Mouse (Mus musculus) cortical plate, adult 2 months (tissue): ENCODE measurements around the gene Qdpr. TPM values are rescaled to one million over a fixed set of nuclear protein-coding genes. Genes with fewer than 3 reads are reported as not detected.

Experiments
- H3K27ac ChIP-seq: fragments of 200-500 bp; 2 replicates; pipeline ENCODE4 v1.5.1; 2012; ENCODE audit warnings: low read length, control low read depth, inconsistent platforms; ENCODE audit not compliant: insufficient read depth
- H3K4me1 ChIP-seq: fragments of 200-500 bp; 2 replicates; pipeline ENCODE4 v1.6.1; 2011; ENCODE audit warnings: low read length; ENCODE audit not compliant: control insufficient read depth, insufficient read depth
- H3K4me3 ChIP-seq: fragments of 200-500 bp; 2 replicates; pipeline ENCODE4 v1.5.1; 2011; ENCODE audit warnings: mild to moderate bottlenecking, low read length, control low read depth; ENCODE audit not compliant: insufficient read depth
- CTCF ChIP-seq: fragments of 200-500 bp; IDR thresholded peaks from 2 replicates; pipeline ENCODE4 v1.5.1; 2011; ENCODE audit warnings: mild to moderate bottlenecking, control low read depth, low read length; ENCODE audit not compliant: insufficient read depth; ENCODE audit errors: extremely low read depth
- POLR2A ChIP-seq: fragments of 200-500 bp; IDR thresholded peaks from 2 replicates; pipeline ENCODE4 v1.6.1; 2011; ENCODE audit warnings: mild to moderate bottlenecking, low read length, control low read depth; ENCODE audit not compliant: insufficient read depth; ENCODE audit errors: extremely low read depth
- polyA plus RNA-seq: library from polyadenylated mRNA; depleted of rRNA; stranded (reverse); fragments of >200 nt; gene quantifications from 2 replicates; pipeline ENCODE4 v1.2.3, GENCODE M21; 2012; rRNA removed

Qdpr gene
- 304 and 318 TPM in 2 replicates for polyA plus RNA-seq

DNA sequence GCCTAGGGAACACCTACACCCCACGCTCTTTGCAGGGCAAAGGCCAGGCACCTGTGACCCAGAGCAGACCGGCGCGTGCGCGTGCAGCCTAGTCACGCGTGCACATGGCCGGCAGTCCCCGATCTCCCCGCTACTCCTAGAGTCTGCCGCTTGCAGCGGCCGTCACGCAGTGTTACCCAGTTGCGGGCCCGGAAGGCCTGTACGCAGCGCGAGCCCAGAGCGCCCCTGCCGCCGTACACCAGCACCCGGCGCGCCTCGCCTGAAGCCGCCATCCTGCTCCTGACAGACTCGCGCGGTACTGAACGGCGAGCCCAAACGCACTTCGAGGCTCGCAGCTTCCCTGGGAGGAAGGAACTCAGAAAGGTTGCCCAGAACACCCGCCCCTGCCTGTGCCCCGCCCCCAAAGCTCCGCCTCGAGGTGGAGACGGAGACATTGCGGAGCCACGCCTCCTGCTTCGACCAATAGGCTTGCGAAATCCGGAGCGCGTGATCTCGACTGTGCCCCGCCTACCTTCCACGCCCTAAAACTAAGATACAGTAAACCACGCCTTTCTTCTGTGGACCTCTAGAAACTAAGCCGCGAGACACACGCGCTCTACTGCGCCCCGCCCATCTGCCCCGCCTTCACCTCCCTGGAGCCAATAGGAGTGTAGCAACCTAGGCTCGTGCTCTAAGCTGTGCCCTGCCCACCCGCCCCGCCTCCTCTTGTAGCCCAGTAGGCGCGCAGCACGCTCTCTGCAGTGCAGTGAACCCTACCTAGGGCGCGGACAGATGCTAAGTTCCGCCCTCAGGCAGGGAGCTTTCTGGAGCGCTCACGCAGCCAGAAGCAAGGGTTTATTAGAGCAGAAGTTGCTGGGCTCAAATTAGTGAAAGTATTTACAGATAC is at the start of gene Qdpr:
Qdpr (minus strand) TSS at position 406 of the 886 bp plus-strand sequence.
- H3K27ac ChIP-seq: peak within 1 kb of the TSS; percentile 21
- peak within 1 kb of the TSS; percentile 73 for H3K4me3 ChIP-seq
- TF ChIP-seq POLR2A (peak; percentile 86), CTCF (no peak)
- H3K4me1 ChIP-seq: peaks cover 9% of the 10 kb centered on the region

DNA sequence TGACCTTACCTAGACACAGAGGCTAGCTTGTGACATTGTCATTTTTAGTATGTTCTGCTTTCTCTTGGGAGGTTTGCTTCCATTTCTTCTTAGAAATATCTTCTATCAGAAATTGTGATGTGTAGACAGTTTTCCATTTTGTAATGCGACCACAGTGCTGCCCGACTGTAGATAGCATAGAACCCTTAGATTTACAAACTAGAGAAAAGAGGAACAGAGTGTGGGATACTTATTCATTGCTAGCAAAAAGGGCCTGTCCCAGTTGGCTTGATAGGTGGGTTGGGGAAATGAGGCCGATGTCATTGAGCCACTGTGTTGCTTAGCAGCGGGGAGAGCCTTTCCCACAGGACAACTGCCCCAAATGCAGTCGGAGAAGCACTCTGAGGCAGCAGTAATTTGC is 47.5 kb upstream of the Qdpr start:
- Histone ChIP-seq H3K4me1 (no peaks in the 10 kb centered on the region), H3K27ac (peak overlapping the region; percentile 38; the same call in 1 of the 2 replicates), H3K4me3 (no peak overlapping the region)
- TF ChIP-seq CTCF: no peak
- TF ChIP-seq POLR2A: no peak

GRCm38 (mm10) chr5:45496930-45497550 is 47.0 kb upstream of the Qdpr start:
- Histone ChIP-seq H3K4me1 (no peaks in the 10 kb centered on the region), H3K27ac (no peak overlapping the region; the same call in 1 of the 2 replicates), H3K4me3 (no peak overlapping the region)
- no peak for TF ChIP-seq POLR2A
- TF ChIP-seq CTCF: no peak

GRCm38 (mm10) chr5:45496479-45496878 is 46.4 kb upstream of the Qdpr start:
- no peak overlapping the region for H3K4me3 ChIP-seq
- TF ChIP-seq POLR2A: no peak
- TF ChIP-seq CTCF: no peak
- no peaks in the 10 kb centered on the region for H3K4me1 ChIP-seq
- no peak overlapping the region; the same call in 1 of the 2 replicates for H3K27ac ChIP-seq

- Histone ChIP-seq H3K4me1 (no peaks in the 10 kb centered on the region), H3K27ac (no peak overlapping the region), H3K4me3 (no peak overlapping the region)
- TF ChIP-seq POLR2A (no peak), CTCF (no peak)
Observed at GRCm38 (mm10) chr5:45496042-45496441, 46.0 kb upstream of the Qdpr start.

DNA sequence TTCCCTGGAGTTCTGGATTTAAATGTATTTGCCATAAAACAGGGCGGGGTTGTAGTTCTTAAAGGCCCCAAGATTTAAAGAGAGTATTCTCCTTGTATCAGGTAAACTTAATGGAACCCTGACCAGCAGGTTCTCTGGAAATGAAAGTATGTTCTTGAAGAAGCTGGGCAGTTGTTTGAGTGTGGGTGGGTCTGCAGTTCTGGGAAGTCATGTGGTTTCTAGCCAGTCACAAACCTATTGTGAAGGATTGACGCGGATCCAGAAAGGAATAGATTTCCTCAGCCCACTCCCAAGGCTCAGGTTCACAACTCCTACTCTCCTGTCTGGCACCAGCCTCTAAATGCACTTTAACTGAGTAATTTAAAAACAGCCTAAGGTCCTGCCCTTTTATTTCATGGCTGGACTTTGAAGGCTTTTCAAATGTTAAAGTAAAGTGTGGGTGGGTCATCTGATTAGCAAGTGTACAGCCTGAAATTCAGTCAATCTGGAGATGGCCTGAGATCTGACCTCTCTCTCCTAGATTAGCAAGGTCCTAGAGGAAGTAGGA is 45.5 kb upstream of the Qdpr start:
- TF ChIP-seq POLR2A (no peak), CTCF (no peak)
- no peaks in the 10 kb centered on the region for H3K4me1 ChIP-seq
- H3K27ac ChIP-seq: no peak overlapping the region
- no peak overlapping the region for H3K4me3 ChIP-seq

DNA sequence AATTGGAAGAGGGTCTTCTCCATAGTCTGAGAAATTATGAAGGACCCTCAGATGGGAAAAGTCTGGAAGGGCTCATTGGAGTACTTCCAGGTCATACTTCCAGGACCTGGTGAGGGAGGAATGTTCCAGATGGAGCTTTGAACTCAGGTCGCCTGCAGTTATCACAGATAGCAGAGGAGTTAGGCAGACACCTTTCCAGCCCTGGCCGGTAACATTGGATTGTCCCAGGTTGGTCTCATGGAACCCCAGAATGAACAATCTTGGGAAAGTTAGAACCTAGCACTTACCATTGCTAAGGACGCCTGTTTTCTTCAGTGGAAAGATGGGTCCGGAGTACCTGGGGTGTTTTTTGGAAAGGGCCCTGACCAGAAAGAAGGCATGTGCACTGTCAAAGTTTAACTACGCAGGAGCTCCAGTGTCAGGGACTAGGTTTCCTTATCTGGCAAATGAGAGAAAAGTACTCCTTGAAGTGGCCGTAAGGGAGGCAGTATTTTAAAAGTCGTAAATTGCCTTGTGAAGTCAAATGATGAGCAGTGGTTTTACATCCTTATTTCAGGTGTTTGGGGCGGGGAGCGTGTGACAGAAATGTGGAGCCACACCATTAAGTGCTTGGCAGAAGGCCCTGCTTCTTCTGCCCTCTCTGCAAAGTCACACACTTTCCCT is 44.2 kb upstream of the Qdpr start:
- TF ChIP-seq CTCF: no peak
- Histone ChIP-seq H3K4me3 (peak overlapping the region; percentile 86), H3K4me1 (no peaks in the 10 kb centered on the region), H3K27ac (no peak overlapping the region)

DNA sequence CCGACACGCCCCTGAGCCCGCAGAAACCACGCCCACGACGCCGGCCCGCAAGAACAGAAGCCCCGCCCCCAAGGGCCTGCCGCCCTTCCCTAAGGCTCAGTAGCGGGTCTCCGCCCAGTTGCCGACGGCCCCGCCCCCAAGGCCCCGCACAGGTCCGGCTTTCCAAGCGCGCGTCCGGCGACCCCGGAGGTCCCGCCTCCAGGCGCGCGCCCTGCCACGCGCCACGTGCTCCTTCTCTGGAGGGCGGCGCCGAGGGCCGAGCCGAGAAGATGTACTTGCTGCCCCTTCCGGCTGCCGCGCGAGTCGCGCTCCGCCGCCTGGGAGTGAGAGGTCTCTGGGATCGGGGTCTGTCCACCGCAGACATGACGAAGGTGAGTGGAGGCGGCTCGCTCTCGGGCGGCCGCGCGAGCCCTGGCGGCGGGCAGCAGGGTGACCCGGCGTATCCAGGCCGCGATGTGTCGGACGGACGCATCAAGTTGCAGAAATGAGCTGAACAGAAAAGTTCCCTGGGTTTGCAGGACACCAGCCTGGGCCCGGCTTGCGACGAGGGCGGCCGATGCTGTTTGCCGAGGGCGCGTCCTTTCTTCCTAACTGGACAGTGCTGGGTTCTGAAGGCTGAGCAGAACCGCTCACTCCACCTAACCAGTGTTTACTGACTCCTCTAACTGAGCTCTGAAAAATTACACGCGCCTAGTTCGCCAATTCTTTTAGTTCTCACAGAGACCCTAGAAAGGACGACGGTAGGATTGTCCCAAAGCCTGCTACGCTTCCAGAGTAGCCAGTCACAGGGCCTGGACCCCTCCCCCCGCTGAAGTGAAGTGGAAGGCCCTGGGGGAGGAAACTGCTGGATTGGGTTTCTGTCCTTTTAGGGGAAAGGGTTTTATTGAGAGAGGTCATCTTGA is 43.4 kb upstream of the Qdpr start, which contains the start of gene Lap3:
Lap3 (plus strand) TSS at position 184 of the 902 bp plus-strand sequence.
- peak; percentile 84 for TF ChIP-seq POLR2A
- no peak for TF ChIP-seq CTCF
- H3K27ac ChIP-seq: peak within 1 kb of the TSS; percentile 82
- no peaks in the 10 kb centered on the region for H3K4me1 ChIP-seq
- peak within 1 kb of the TSS; percentile 86 for H3K4me3 ChIP-seq
